Mouse (Mus musculus) midbrain, embryonic 14.5 days (tissue): ENCODE data around the gene Smarca5. TPM values are rescaled to one million over a fixed set of nuclear protein-coding genes. Genes with fewer than 3 reads are reported as not detected.

ENCODE experiments used
- ATAC-seq: fragments of 200-750 bp; cut with Nextera tagmentation; 2 replicates; pipeline ENCODE4 v1.8.0; 2017; ENCODE audit warnings: moderate number of reproducible peaks, moderate library complexity; ENCODE audit not compliant: low FRiP score, low TSS enrichment
- DNase-seq: peaks from one replicate; pipeline ENCODE4 v3.0.0-alpha.2; 2015
- H3K27ac ChIP-seq: fragments of 300-500 bp; sonication (generic); replicated peaks from 2 replicates; pipeline ENCODE4 v1.5.1; 2014; ENCODE audit warnings: mild to moderate bottlenecking, low read depth, low read length, moderate library complexity
- H3K27me3 ChIP-seq: fragments of 300-500 bp; sonication (generic); 2 replicates; pipeline ENCODE4 v1.6.1; 2014; ENCODE audit warnings: low read length, control low read depth, mixed read lengths; ENCODE audit not compliant: control insufficient read depth, insufficient read depth
- H3K36me3 ChIP-seq: fragments of 300-500 bp; sonication (generic); 2 replicates; pipeline ENCODE4 v1.6.1; 2014; ENCODE audit warnings: low read length, control low read depth; ENCODE audit not compliant: control insufficient read depth, insufficient read depth
- H3K4me1 ChIP-seq: fragments of 300-500 bp; sonication (generic); 2 replicates; pipeline ENCODE4 v1.6.1; 2014; ENCODE audit warnings: mild to moderate bottlenecking, antibody characterized with exemption, low read length, control low read depth; ENCODE audit not compliant: control insufficient read depth, insufficient read depth
- H3K4me2 ChIP-seq: fragments of 300-500 bp; sonication (generic); 2 replicates; pipeline ENCODE4 v1.6.1; 2014; ENCODE audit warnings: mild to moderate bottlenecking, low read length, moderate library complexity
- H3K4me3 ChIP-seq: fragments of 300-500 bp; sonication (generic); replicated peaks from 2 replicates; pipeline ENCODE4 v1.5.1; 2014; ENCODE audit warnings: low read depth, low read length
- H3K9ac ChIP-seq: fragments of 300-500 bp; sonication (generic); replicated peaks from 2 replicates; pipeline ENCODE4 v1.6.1; 2014; ENCODE audit warnings: mild to moderate bottlenecking, low read length, moderate library complexity
- H3K9me3 ChIP-seq: fragments of 300-500 bp; sonication (generic); 2 replicates; pipeline ENCODE4 v1.6.1; 2016; ENCODE audit warnings: low read length, control low read depth, mixed read lengths; ENCODE audit not compliant: control insufficient read depth
- WGBS: fragments of 180-500 bp; shearing (Covaris S2); extraction: QIAGEN DNeasy Blood & Tissue Kit; methylation state at CpG from one replicate; pipeline ENCODE4 v1.1.7; 2014; 5-methylcytosine and 5-hydroxymethylcytosine counted together
- polyA plus RNA-seq: library from polyadenylated mRNA; unstranded; fragments of >200 nt; fragmentation: Nextera tagmentation; extraction: Ambion mirVana; gene quantifications from 2 replicates; pipeline ENCODE4 v1.2.1, GENCODE M21; 2014

Smarca5 gene
- polyA plus RNA-seq, 1 experiment from 2014 or later: 75.4 TPM

DNA sequence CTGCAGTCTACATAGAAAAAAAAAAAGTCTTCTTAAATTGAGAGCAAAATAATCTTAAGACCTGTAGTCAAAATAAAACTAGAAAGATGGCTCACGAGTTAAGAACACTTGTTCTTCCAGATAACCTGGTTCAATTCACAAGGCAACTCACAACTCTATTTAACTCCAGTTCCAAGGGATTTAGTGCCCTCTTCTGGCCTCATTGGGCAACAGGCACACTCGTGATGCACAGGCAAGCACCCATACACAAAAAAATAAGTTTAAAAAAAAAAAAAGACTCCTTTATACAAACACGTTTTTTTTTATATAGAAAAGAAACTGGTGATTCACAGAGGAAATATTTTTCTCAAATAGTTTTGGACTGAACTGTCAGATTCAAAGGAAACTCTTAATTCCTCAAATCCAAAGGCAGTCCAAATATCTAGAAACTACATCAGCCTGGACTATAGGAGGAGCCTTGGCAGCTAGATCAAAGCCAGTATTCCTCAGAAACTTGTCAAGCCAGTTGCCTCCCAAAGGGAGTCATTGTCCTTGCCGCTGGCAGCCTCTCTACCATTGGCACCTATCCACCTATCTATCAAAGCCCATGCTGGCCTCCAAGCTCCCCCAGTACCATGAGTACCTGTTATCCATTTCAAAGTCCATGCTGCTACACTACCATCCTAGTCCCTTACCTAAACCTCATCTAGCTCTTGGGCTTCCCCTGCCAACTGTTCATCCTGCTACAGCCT, 28.5 kb downstream of the Smarca5 start:
- DNase-seq: peak; percentile 59
- Histone ChIP-seq H3K4me1 (no peaks in the 10 kb centered on the region), H3K9ac (no peak overlapping the region), H3K4me2 (no peak overlapping the region), H3K9me3 (no peaks in the 10 kb centered on the region), H3K4me3 (no peak overlapping the region), H3K27me3 (no peaks in the 10 kb centered on the region), H3K27ac (no peak overlapping the region), H3K36me3 (peaks cover 74% of the 10 kb centered on the region)
- 79% methylated on average over 4 of the region's 4 CpGs for WGBS
- no peak for ATAC-seq

GRCm38 (mm10) chr8:80688141-80688540, 51.2 kb downstream of the Smarca5 start:
- Histone ChIP-seq H3K9ac (no peak overlapping the region), H3K4me3 (no peak overlapping the region), H3K4me2 (no peak overlapping the region), H3K4me1 (no peaks in the 10 kb centered on the region), H3K36me3 (no peaks in the 10 kb centered on the region), H3K27me3 (no peaks in the 10 kb centered on the region), H3K9me3 (no peaks in the 10 kb centered on the region), H3K27ac (no peak overlapping the region)
- WGBS: 53% methylated on average over 4 of the region's 4 CpGs
- ATAC-seq (no peak; the same call in 1 of the 2 replicates), DNase-seq (peak; percentile 82)

GRCm38 (mm10) chr8:80683756-80684335, 55.5 kb downstream of the Smarca5 start:
- no peaks in the 10 kb centered on the region for H3K9me3 ChIP-seq
- H3K27ac ChIP-seq: no peak overlapping the region
- no peaks in the 10 kb centered on the region for H3K4me1 ChIP-seq
- no peaks in the 10 kb centered on the region for H3K27me3 ChIP-seq
- no peaks in the 10 kb centered on the region for H3K36me3 ChIP-seq
- ATAC-seq (no peak), DNase-seq (no peak)
- 74% methylated on average over 5 of the region's 5 CpGs for WGBS
- H3K4me2 ChIP-seq: no peak overlapping the region
- H3K9ac ChIP-seq: no peak overlapping the region
- H3K4me3 ChIP-seq: no peak overlapping the region

DNA sequence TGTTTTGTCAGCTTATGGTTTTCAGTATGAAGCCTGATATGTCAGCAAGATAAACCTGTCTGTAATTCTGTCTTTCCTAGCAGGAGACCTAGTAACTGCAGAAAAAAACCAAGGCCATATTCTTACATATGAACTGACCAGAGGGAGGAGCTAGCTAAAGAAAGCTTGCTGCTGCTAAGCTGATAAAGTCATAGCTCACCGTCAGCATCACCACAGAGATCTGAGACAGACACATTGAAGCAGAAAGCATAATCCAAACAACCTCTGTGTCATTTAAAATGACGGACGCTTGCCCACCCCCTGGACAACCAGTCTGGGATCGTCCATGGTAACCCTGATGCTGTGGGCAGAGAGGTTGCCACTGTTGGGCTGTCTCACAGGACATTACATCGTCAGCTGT, 56.7 kb downstream of the Smarca5 start:
- no peaks in the 10 kb centered on the region for H3K36me3 ChIP-seq
- H3K27ac ChIP-seq: no peak overlapping the region
- no peaks in the 10 kb centered on the region for H3K4me1 ChIP-seq
- no peak overlapping the region for H3K9ac ChIP-seq
- no peaks in the 10 kb centered on the region for H3K9me3 ChIP-seq
- H3K4me2 ChIP-seq: no peak overlapping the region
- H3K4me3 ChIP-seq: no peak overlapping the region
- WGBS: 57% methylated on average over 5 of the region's 5 CpGs
- ATAC-seq (no peak), DNase-seq (no peak)
- H3K27me3 ChIP-seq: no peaks in the 10 kb centered on the region

- no peaks in the 10 kb centered on the region for H3K4me1 ChIP-seq
- 78% methylated on average over 17 of the region's 17 CpGs for WGBS
- H3K9ac ChIP-seq: no peak overlapping the region
- H3K36me3 ChIP-seq: no peaks in the 10 kb centered on the region
- no peak overlapping the region for H3K4me3 ChIP-seq
- no peak overlapping the region for H3K4me2 ChIP-seq
- no peaks in the 10 kb centered on the region for H3K9me3 ChIP-seq
- no peaks in the 10 kb centered on the region for H3K27me3 ChIP-seq
- ATAC-seq (no peak), DNase-seq (no peak)
- H3K27ac ChIP-seq: no peak overlapping the region
These were observed 69.9 kb downstream of the Smarca5 start for GRCm38 (mm10) chr8:80669277-80669901.

- H3K9ac ChIP-seq: no peak overlapping the region
- no peaks in the 10 kb centered on the region for H3K36me3 ChIP-seq
- H3K4me2 ChIP-seq: no peak overlapping the region
- ATAC-seq (no peak), DNase-seq (no peak)
- no peak overlapping the region for H3K27ac ChIP-seq
- no peaks in the 10 kb centered on the region for H3K9me3 ChIP-seq
- H3K4me3 ChIP-seq: no peak overlapping the region
- H3K4me1 ChIP-seq: no peaks in the 10 kb centered on the region
- H3K27me3 ChIP-seq: no peaks in the 10 kb centered on the region
- WGBS: 76% methylated on average over 3 of the region's 3 CpGs
These were observed 75.8 kb downstream of the Smarca5 start for GRCm38 (mm10) chr8:80663476-80663875.

- Histone ChIP-seq H3K27ac (no peak overlapping the region), H3K4me3 (no peak overlapping the region), H3K9ac (no peak overlapping the region), H3K9me3 (no peaks in the 10 kb centered on the region), H3K36me3 (no peaks in the 10 kb centered on the region), H3K4me1 (no peaks in the 10 kb centered on the region), H3K4me2 (no peak overlapping the region), H3K27me3 (no peaks in the 10 kb centered on the region)
- ATAC-seq (no peak), DNase-seq (no peak)
- 86% methylated on average over 4 of the region's 4 CpGs for WGBS
These were observed 78.2 kb downstream of the Smarca5 start for GRCm38 (mm10) chr8:80661055-80661454.

DNA sequence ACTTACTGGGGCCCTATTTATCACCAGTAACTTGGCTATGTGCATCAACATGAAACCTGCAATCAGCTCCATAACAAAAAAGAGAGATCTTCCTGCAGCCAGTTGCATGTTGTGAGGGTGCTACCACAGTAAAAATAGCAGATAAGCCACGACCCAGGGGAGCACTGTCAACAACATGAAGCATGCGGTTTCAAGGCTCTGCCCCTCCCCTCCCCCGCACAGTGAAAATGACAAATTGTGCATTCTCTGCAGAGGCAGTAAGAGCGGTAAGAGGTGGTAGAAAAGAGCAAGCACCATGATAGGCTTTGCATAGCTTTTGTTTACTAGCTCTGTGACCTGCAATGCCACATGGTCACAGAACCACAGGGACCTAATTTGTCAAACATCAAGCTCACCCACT, 81.7 kb downstream of the Smarca5 start:
- H3K27ac ChIP-seq: no peak overlapping the region
- no peak overlapping the region for H3K4me3 ChIP-seq
- H3K9me3 ChIP-seq: no peaks in the 10 kb centered on the region
- ATAC-seq: no peak
- peak; percentile 0 for DNase-seq
- no peaks in the 10 kb centered on the region for H3K4me1 ChIP-seq
- H3K9ac ChIP-seq: no peak overlapping the region
- no peaks in the 10 kb centered on the region for H3K36me3 ChIP-seq
- H3K4me2 ChIP-seq: no peak overlapping the region
- WGBS: 67% methylated on average over 4 of the region's 4 CpGs
- no peaks in the 10 kb centered on the region for H3K27me3 ChIP-seq
